ENCODE assay signal across 8 mouse cellular contexts in genomic region chr10:81293334-81294030, GRCm38 (mm10). TPM values are rescaled to one million over a fixed set of nuclear protein-coding genes. Genes with fewer than 3 reads are reported as not detected.
DNase-seq lines count a peak whose midpoint lies in the region; ATAC-seq and TF ChIP-seq lines count a peak whose summit lies in the region.

No protein-coding gene starts in this region.

- no peak for DNase-seq in lung, postnatal 14 days
- no peak for DNase-seq in limb, embryonic 10.5 days (ENCODE audit: low spot score)
- DNase-seq in gastrocnemius, postnatal 4 days (ENCODE audit: low spot score in 2 of 2): no peak
- no peak for DNase-seq in spleen, postnatal 4 days (ENCODE audit: low spot score in 2 of 2)

- peak overlapping the region; percentile 85 for H3K27ac ChIP-seq in lung, embryonic 15.5 days
- no peak overlapping the region for H3K27ac ChIP-seq in embryonic fibroblast, embryonic 13.5 days (ENCODE audit: insufficient read depth, low read length)
- peak overlapping the region; percentile 96 for H3K27ac ChIP-seq in limb, embryonic 10.5 days
- peak overlapping the region; percentile 89 for H3K27ac ChIP-seq in olfactory bulb, adult 2 months (ENCODE audit: insufficient read depth, low read depth, low read length)

- H3K4me3 ChIP-seq in lung, embryonic 15.5 days: peak overlapping the region; percentile 78
- peak overlapping the region; percentile 62 for H3K4me3 ChIP-seq in embryonic fibroblast, embryonic 13.5 days (ENCODE audit: insufficient read depth, low read length)
- H3K4me3 ChIP-seq in limb, embryonic 10.5 days: peak overlapping the region; percentile 83
- H3K4me3 ChIP-seq in olfactory bulb, adult 2 months (ENCODE audit: insufficient read depth, low read depth, low read length): peak overlapping the region; percentile 60

- H3K9me3 ChIP-seq in lung, embryonic 15.5 days: no peaks in the 10 kb centered on the region
- no peaks in the 10 kb centered on the region for H3K9me3 ChIP-seq in limb, embryonic 10.5 days (replicated peaks)

- H3K4me1 ChIP-seq in lung, embryonic 15.5 days: peaks cover 50% of the 10 kb centered on the region
- H3K4me1 ChIP-seq in embryonic fibroblast, embryonic 13.5 days (ENCODE audit: control insufficient read depth, insufficient read depth, low read length): peaks cover 5% of the 10 kb centered on the region; the same call in 1 of the 2 replicates
- peaks cover 39% of the 10 kb centered on the region for H3K4me1 ChIP-seq in limb, embryonic 10.5 days
- H3K4me1 ChIP-seq in olfactory bulb, adult 2 months (ENCODE audit: control insufficient read depth, insufficient read depth, low read length): peaks cover 55% of the 10 kb centered on the region

- peak overlapping the region; percentile 71 for H3K9ac ChIP-seq in lung, embryonic 15.5 days

- TF ChIP-seq POLR2A in embryonic fibroblast, embryonic 13.5 days (IDR thresholded peaks at IDR 0.05; ENCODE audit: low read depth, low read length): no peak
- TF ChIP-seq POLR2A in olfactory bulb, adult 2 months (IDR thresholded peaks at IDR 0.05; ENCODE audit: insufficient read depth, low read depth, low read length): no peak

- WGBS in lung, embryonic 15.5 days: 1% methylated on average over 25 of the region's 25 CpGs
- 5% methylated on average over 25 of the region's 25 CpGs for WGBS in limb, embryonic 10.5 days
- WGBS in olfactory bulb, adult 2 months: under 1% methylated on average over 25 of the region's 25 CpGs

- H3K36me3 ChIP-seq in lung, embryonic 15.5 days: no peaks in the 10 kb centered on the region
- H3K36me3 ChIP-seq in limb, embryonic 10.5 days: peaks cover 27% of the 10 kb centered on the region

- peak overlapping the region; percentile 95 for H3K4me2 ChIP-seq in lung, embryonic 15.5 days

- no peak for ATAC-seq in lung, embryonic 15.5 days (ENCODE audit: borderline replicate concordance, extremely low read depth, low FRiP score, low TSS enrichment)
- ATAC-seq in cerebellum, adult (ENCODE audit: insufficient number of reproducible peaks, low FRiP score, low TSS enrichment): no peak

- peaks cover 10% of the 10 kb centered on the region; the same call in 1 of the 2 replicates for H3K27me3 ChIP-seq in lung, embryonic 15.5 days
- peaks cover 35% of the 10 kb centered on the region for H3K27me3 ChIP-seq in limb, embryonic 10.5 days (ENCODE audit: low read depth, poor library complexity, severe bottlenecking)

- TF ChIP-seq CTCF in embryonic fibroblast, embryonic 13.5 days (IDR thresholded peaks at IDR 0.05; ENCODE audit: borderline replicate concordance, insufficient read depth, low read length): no peak
- no peak for TF ChIP-seq CTCF in olfactory bulb, adult 2 months (IDR thresholded peaks at IDR 0.05; ENCODE audit: insufficient read depth, low read depth, low read length)

RNA-seq across cellular contexts. Expression of gene Pip5k1c, which starts 0.7 kb away (rescaled TPM):
- 45.4 and 47.0 TPM in 2 replicates for polyA plus RNA-seq in lung, embryonic 15.5 days (2015; fragmentation: Nextera tagmentation; extraction: Ambion mirVana)
- 40.1 and 43.0 TPM in 2 replicates for polyA plus RNA-seq in embryonic fibroblast, embryonic 13.5 days (2011; ENCODE audit: insufficient read length, low read depth, missing spikeins)
- 67.0 and 71.3 TPM in 2 replicates for polyA plus RNA-seq in limb, embryonic 10.5 days (2016; fragmentation: Nextera tagmentation; extraction: Ambion mirVana)
- polyA plus RNA-seq in olfactory bulb, adult 2 months (2012; ENCODE audit: insufficient read depth, insufficient read length, low replicate concordance, missing spikeins): 935 TPM in 1 of 2 replicates, not detected in the other
- 10 to 100 TPM; 35.8 TPM for total RNA-seq in gastrocnemius, postnatal 4 days (2021)

RNA-seq across cellular contexts. Expression of gene Tjp3, which starts 2.1 kb away (rescaled TPM):
- 26.4 and 28.8 TPM in 2 replicates for polyA plus RNA-seq in lung, embryonic 15.5 days (2015; fragmentation: Nextera tagmentation; extraction: Ambion mirVana)
- polyA plus RNA-seq in embryonic fibroblast, embryonic 13.5 days (2011; ENCODE audit: insufficient read length, low read depth, missing spikeins): not detected in 2 replicates
- 4.7 and 5.1 TPM in 2 replicates for polyA plus RNA-seq in limb, embryonic 10.5 days (2016; fragmentation: Nextera tagmentation; extraction: Ambion mirVana)
- polyA plus RNA-seq in olfactory bulb, adult 2 months (2012; ENCODE audit: insufficient read depth, insufficient read length, low replicate concordance, missing spikeins): not detected in 2 replicates
- total RNA-seq in gastrocnemius, postnatal 4 days (2021): under 1 TPM; 0.25 to 0.44 TPM

RNA-seq across cellular contexts. Expression of gene Apba3, which starts 26.7 kb away (rescaled TPM):
- polyA plus RNA-seq in lung, embryonic 15.5 days (2015; fragmentation: Nextera tagmentation; extraction: Ambion mirVana): 60.7 and 66.5 TPM in 2 replicates
- polyA plus RNA-seq in embryonic fibroblast, embryonic 13.5 days (2011; ENCODE audit: insufficient read length, low read depth, missing spikeins): 43.2 and 44.8 TPM in 2 replicates
- 56.5 and 57.6 TPM in 2 replicates for polyA plus RNA-seq in limb, embryonic 10.5 days (2016; fragmentation: Nextera tagmentation; extraction: Ambion mirVana)
- polyA plus RNA-seq in olfactory bulb, adult 2 months (2012; ENCODE audit: insufficient read depth, insufficient read length, low replicate concordance, missing spikeins): not detected in 2 replicates
- total RNA-seq in gastrocnemius, postnatal 4 days (2021): 10 to 100 TPM; 49.2 to 50.2 TPM

RNA-seq across cellular contexts. Expression of gene Mrpl54, which starts 26.7 kb away (rescaled TPM):
- 208 and 225 TPM in 2 replicates for polyA plus RNA-seq in lung, embryonic 15.5 days (2015; fragmentation: Nextera tagmentation; extraction: Ambion mirVana)
- polyA plus RNA-seq in embryonic fibroblast, embryonic 13.5 days (2011; ENCODE audit: insufficient read length, low read depth, missing spikeins): 52.9 and 53.7 TPM in 2 replicates
- polyA plus RNA-seq in limb, embryonic 10.5 days (2016; fragmentation: Nextera tagmentation; extraction: Ambion mirVana): 234 and 258 TPM in 2 replicates
- polyA plus RNA-seq in olfactory bulb, adult 2 months (2012; ENCODE audit: insufficient read depth, insufficient read length, low replicate concordance, missing spikeins): not detected in 2 replicates
- 10 to 100 TPM; 90.0 to 97.6 TPM for total RNA-seq in gastrocnemius, postnatal 4 days (2021)

RNA-seq across cellular contexts. Expression of gene Cactin, which starts 27.4 kb away (rescaled TPM):
- polyA plus RNA-seq in lung, embryonic 15.5 days (2015; fragmentation: Nextera tagmentation; extraction: Ambion mirVana): 48.4 and 49.9 TPM in 2 replicates
- 20.0 and 20.1 TPM in 2 replicates for polyA plus RNA-seq in embryonic fibroblast, embryonic 13.5 days (2011; ENCODE audit: insufficient read length, low read depth, missing spikeins)
- polyA plus RNA-seq in limb, embryonic 10.5 days (2016; fragmentation: Nextera tagmentation; extraction: Ambion mirVana): 62.5 and 67.7 TPM in 2 replicates
- polyA plus RNA-seq in olfactory bulb, adult 2 months (2012; ENCODE audit: insufficient read depth, insufficient read length, low replicate concordance, missing spikeins): not detected in 2 replicates
- total RNA-seq in gastrocnemius, postnatal 4 days (2021): 10 to 100 TPM; 17.8 to 18.3 TPM
